Mouse (Mus musculus) limb, embryonic 11.5 days (tissue): Measurements from ENCODE around the gene Mettl27. TPM values are rescaled to one million over a fixed set of nuclear protein-coding genes. Genes with fewer than 3 reads are reported as not detected.

ENCODE experiments used
- ATAC-seq: fragments of 200-750 bp; cut with Nextera tagmentation; 2 replicates; pipeline ENCODE4 v1.8.0; 2017; ENCODE audit warnings: low read depth; ENCODE audit not compliant: insufficient number of reproducible peaks, low FRiP score, low TSS enrichment
- DNase-seq: peaks from one replicate; pipeline ENCODE4 v3.0.0-alpha.2; 2015; ENCODE audit warnings: low spot score
- H3K27ac ChIP-seq: fragments of 300-500 bp; sonication (generic); replicated peaks from 2 replicates; pipeline ENCODE4 v1.5.1; 2014; ENCODE audit warnings: low read depth, mild to moderate bottlenecking, low read length
- H3K27me3 ChIP-seq: fragments of 300-500 bp; sonication (generic); 2 replicates; pipeline ENCODE4 v1.6.1; 2014; ENCODE audit warnings: mild to moderate bottlenecking, low read length, mixed read lengths; ENCODE audit not compliant: control insufficient read depth, insufficient read depth
- H3K36me3 ChIP-seq: fragments of 300-500 bp; sonication (generic); 2 replicates; pipeline ENCODE4 v1.6.1; 2014; ENCODE audit warnings: mild to moderate bottlenecking, low read length, moderate library complexity, mixed read lengths; ENCODE audit not compliant: control insufficient read depth, insufficient read depth
- H3K4me1 ChIP-seq: fragments of 300-500 bp; sonication (generic); 2 replicates; pipeline ENCODE4 v1.6.1; 2014; ENCODE audit warnings: low read length, mixed read lengths; ENCODE audit not compliant: control insufficient read depth, insufficient read depth
- H3K4me2 ChIP-seq: fragments of 300-500 bp; sonication (generic); 2 replicates; pipeline ENCODE4 v1.6.1; 2014; ENCODE audit warnings: low read depth, mild to moderate bottlenecking, moderate library complexity; ENCODE audit not compliant: severe bottlenecking
- H3K4me3 ChIP-seq: fragments of 300-500 bp; sonication (generic); 2 replicates; pipeline ENCODE4 v1.5.1; 2014; ENCODE audit warnings: low read depth, low read length
- H3K9ac ChIP-seq: fragments of 300-500 bp; sonication (generic); 2 replicates; pipeline ENCODE4 v1.6.1; 2014; ENCODE audit warnings: mild to moderate bottlenecking, low read length
- H3K9me3 ChIP-seq: fragments of 300-500 bp; sonication (generic); 2 replicates; pipeline ENCODE4 v1.6.1; 2016; ENCODE audit warnings: low read length; ENCODE audit not compliant: control insufficient read depth
- WGBS: fragments of 180-500 bp; shearing (Covaris S2); extraction: QIAGEN DNeasy Blood & Tissue Kit; methylation state at CpG from one replicate; pipeline ENCODE4 v1.1.7; 2014; 5-methylcytosine and 5-hydroxymethylcytosine counted together
- polyA plus RNA-seq: library from polyadenylated mRNA; unstranded; fragments of >200 nt; fragmentation: Nextera tagmentation; extraction: Ambion mirVana; gene quantifications from 2 replicates; pipeline ENCODE4 v1.2.1, GENCODE M21; 2014

Gene Mettl27
- polyA plus RNA-seq, 1 experiment from 2014 or later = 17.2 TPM

GRCm38 (mm10) chr5:134914510-134914909 lies 17.7 kb upstream of the Mettl27 start:
- ATAC-seq = no peak
- no peak overlapping the region for H3K4me2 ChIP-seq
- H3K4me3 ChIP-seq = no peak overlapping the region
- no peaks in the 10 kb centered on the region for H3K4me1 ChIP-seq
- H3K36me3 ChIP-seq = no peaks in the 10 kb centered on the region
- WGBS = 79% methylated on average over 8 of the region's 8 CpGs
- H3K9ac ChIP-seq = no peak overlapping the region
- no peak for DNase-seq
- no peak overlapping the region for H3K27ac ChIP-seq
- H3K27me3 ChIP-seq = no peaks in the 10 kb centered on the region
- H3K9me3 ChIP-seq = no peaks in the 10 kb centered on the region

GRCm38 (mm10) chr5:134915311-134915710 lies 16.9 kb upstream of the Mettl27 start, which contains the start of gene Cldn13:
Gene Cldn13, minus strand, starts transcription at chr5:134915526.
- ATAC-seq = no peak
- Histone ChIP-seq H3K9me3 (no peaks in the 10 kb centered on the region), H3K4me2 (no peak within 1 kb of the TSS), H3K4me1 (no peaks in the 10 kb centered on the region), H3K27ac (no peak within 1 kb of the TSS), H3K9ac (no peak within 1 kb of the TSS), H3K4me3 (no peak within 1 kb of the TSS), H3K36me3 (no peaks in the 10 kb centered on the region), H3K27me3 (no peaks in the 10 kb centered on the region)
- 81% methylated on average over 8 of the region's 8 CpGs for WGBS
- no peak for DNase-seq

DNA sequence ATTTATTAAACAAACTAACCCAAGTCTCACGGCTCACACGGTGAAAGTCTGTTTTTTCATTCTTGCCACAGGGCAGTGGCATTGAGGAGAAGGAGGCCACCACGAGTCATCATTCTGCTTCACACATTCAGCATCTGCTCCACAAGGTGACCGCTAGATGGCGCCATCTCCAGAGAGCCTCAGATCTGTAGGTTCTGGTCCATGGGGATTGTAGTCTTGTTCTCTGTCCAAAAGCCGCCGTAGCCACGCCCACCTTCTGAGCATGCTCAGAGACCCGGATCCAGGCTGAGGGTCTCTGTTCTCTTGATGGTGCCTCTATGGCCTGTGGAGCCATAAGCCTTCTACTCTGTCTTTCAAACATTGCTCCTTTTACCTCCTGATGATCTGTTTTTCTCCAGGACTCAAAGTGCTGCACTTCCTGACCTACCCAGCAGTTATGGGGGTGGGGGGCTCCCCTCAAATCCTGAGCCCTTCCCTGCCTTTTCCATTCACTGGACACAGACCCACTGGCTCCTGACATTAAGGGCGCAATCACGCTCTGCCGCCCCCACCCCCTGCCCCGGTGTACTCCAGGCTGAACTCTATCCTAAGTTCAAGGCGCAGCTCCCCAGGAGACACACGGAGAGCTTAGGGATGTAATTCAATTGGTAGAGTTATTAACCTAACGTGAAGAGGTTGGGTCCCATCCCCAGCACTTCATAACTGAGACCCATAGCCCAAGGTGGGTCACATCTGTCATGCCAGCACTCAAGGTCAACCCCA lies 13.9 kb upstream of the Mettl27 start:
- Histone ChIP-seq H3K9ac (no peak overlapping the region), H3K4me2 (no peak overlapping the region), H3K9me3 (no peaks in the 10 kb centered on the region), H3K4me3 (no peak overlapping the region), H3K36me3 (no peaks in the 10 kb centered on the region), H3K4me1 (no peaks in the 10 kb centered on the region), H3K27ac (no peak overlapping the region), H3K27me3 (no peaks in the 10 kb centered on the region)
- DNase-seq = peak; percentile 65
- ATAC-seq = no peak
- WGBS = 51% methylated on average over 16 of the region's 16 CpGs

- ATAC-seq = no peak
- Histone ChIP-seq H3K4me2 (no peak overlapping the region), H3K27me3 (no peaks in the 10 kb centered on the region), H3K9ac (no peak overlapping the region), H3K27ac (no peak overlapping the region), H3K9me3 (no peaks in the 10 kb centered on the region), H3K4me1 (no peaks in the 10 kb centered on the region), H3K4me3 (no peak overlapping the region), H3K36me3 (no peaks in the 10 kb centered on the region)
- WGBS = 92% methylated on average over 3 of the region's 3 CpGs
- DNase-seq = no peak
Measured at GRCm38 (mm10) chr5:134919097-134919496, 13.1 kb upstream of the Mettl27 start.

DNA sequence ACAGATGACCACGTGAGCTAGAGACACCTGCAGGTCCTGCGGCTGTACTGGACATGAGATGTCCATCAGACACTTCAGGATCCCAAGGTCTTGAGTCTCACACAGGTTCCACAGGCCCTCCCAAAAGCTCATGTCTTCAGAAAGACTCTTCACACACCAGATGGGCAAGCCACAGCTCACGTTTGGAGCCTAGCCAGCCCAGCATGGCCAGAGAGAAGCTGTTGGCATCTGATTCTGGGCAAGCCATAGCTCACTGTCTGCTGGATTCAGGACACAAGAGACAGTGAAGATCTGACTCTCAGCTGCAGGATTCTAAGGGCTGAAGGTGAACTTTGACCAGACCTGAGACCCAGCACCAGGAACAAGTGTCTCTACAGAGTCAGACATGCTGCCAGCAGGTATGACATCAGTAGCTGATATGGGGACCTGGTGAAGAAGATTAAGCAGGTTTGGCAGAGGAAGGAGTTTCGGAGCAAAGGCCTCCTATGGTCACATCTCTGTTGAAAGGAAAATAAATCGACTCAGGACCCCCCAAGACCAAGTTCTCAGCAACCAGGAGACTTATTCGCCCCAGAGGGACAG lies 12.0 kb upstream of the Mettl27 start:
- ATAC-seq (no peak), DNase-seq (no peak)
- H3K4me1 ChIP-seq = no peaks in the 10 kb centered on the region
- H3K27ac ChIP-seq = no peak overlapping the region
- H3K9ac ChIP-seq = no peak overlapping the region
- H3K27me3 ChIP-seq = no peaks in the 10 kb centered on the region
- no peaks in the 10 kb centered on the region for H3K9me3 ChIP-seq
- no peak overlapping the region for H3K4me2 ChIP-seq
- H3K4me3 ChIP-seq = no peak overlapping the region
- H3K36me3 ChIP-seq = no peaks in the 10 kb centered on the region
- 79% methylated on average over 6 of the region's 6 CpGs for WGBS

- Histone ChIP-seq H3K9ac (no peak overlapping the region), H3K4me2 (no peak overlapping the region), H3K4me1 (no peaks in the 10 kb centered on the region), H3K9me3 (no peaks in the 10 kb centered on the region), H3K27me3 (no peaks in the 10 kb centered on the region), H3K4me3 (no peak overlapping the region), H3K27ac (no peak overlapping the region), H3K36me3 (no peaks in the 10 kb centered on the region)
- WGBS = 91% methylated on average over 8 of the region's 8 CpGs
- ATAC-seq (no peak), DNase-seq (no peak)
Measured at GRCm38 (mm10) chr5:134921106-134921505, 11.1 kb upstream of the Mettl27 start.

DNA sequence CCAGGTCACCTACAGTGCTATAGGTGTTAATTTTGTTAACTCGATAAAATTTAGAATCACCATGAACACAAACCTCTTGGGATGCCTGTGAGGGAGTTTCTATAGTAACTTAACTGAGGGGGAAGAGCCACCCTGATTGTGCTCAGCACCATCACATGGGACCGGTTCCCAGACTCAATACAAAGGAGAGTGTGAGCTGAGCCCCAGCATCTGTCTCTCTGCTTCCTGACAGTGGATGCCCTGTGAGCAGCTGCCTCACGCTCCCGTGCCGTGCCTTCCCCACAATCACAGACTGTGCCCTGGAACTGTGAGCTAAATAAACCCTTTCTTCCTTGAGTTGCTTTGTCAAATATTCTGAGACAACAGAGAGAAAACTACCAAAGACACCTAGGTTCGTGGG lies 9.0 kb upstream of the Mettl27 start:
- Histone ChIP-seq H3K4me2 (no peak overlapping the region), H3K9me3 (no peaks in the 10 kb centered on the region), H3K36me3 (no peaks in the 10 kb centered on the region), H3K4me3 (no peak overlapping the region), H3K9ac (no peak overlapping the region), H3K27ac (no peak overlapping the region), H3K27me3 (no peaks in the 10 kb centered on the region), H3K4me1 (no peaks in the 10 kb centered on the region)
- DNase-seq (no peak), ATAC-seq (no peak)
- WGBS = 71% methylated on average over 6 of the region's 6 CpGs

DNA sequence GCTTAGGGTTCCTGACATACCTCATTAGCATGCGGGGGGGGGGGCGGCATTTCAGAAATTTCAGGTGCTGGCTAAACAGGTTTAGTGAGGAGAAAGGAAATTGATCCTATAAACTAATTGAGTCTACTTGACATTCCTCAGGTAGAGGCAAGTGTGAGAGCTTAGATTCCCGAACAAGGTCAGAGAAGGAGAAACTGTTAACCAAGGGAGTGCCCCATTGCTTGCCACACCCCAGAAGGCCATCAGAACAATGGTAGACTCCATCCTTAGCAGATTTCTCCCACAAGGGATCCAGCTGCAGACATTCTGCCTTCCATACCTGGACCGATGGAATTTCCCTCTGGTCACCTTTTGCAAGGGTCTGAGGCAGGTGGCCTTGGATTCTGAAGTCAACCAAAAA lies 5.4 kb upstream of the Mettl27 start:
- no peaks in the 10 kb centered on the region for H3K27me3 ChIP-seq

More for the DNA sequence above, 5.4 kb upstream of the Mettl27 start:
- Histone ChIP-seq H3K9me3 (no peaks in the 10 kb centered on the region), H3K4me3 (no peak overlapping the region), H3K4me2 (no peak overlapping the region), H3K27ac (no peak overlapping the region), H3K36me3 (no peaks in the 10 kb centered on the region), H3K9ac (no peak overlapping the region), H3K4me1 (no peaks in the 10 kb centered on the region)
- WGBS = 71% methylated on average over 4 of the region's 4 CpGs
- DNase-seq = no peak
- no peak for ATAC-seq
